Mouse (Mus musculus) MEL (cell line): Measurements from ENCODE around the gene Gmeb2.

Experiments
- CHD2 ChIP-seq: IDR thresholded peaks from 2 replicates; pipeline ENCODE4 v1.6.1; 2011; ENCODE audit warnings: low read length, improper control_type of control experiment
- CTCF ChIP-seq, 3 experiments: IDR thresholded peaks in 2 of 3; conservative IDR thresholded peaks in 1 of 3; 2 replicates each; pipeline ENCODE4 v1.5.1; 2011 to 2012; ENCODE audit warnings: low read length in 3 of 3, low read depth in 2 of 3, mild to moderate bottlenecking in 2 of 3, improper control_type of control experiment in 1 of 3, inconsistent platforms in 1 of 3, mixed read lengths in 1 of 3, moderate library complexity in 1 of 3; ENCODE audit not compliant: control insufficient read depth in 1 of 3, insufficient read depth in 1 of 3, poor library complexity in 1 of 3, severe bottlenecking in 1 of 3
- GABPA ChIP-seq: IDR thresholded peaks from 2 replicates; pipeline ENCODE4 v1.6.1; 2012; ENCODE audit warnings: low read depth, mild to moderate bottlenecking, inconsistent platforms, low read length, improper control_type of control experiment, moderate library complexity
- POLR2A ChIP-seq, 2 experiments: IDR thresholded peaks; 2 replicates each; pipeline ENCODE4 v1.6.1; 2011 to 2012; ENCODE audit warnings: low read length in 2 of 2, mild to moderate bottlenecking in 2 of 2, control low read depth in 1 of 2, improper control_type of control experiment in 1 of 2, low read depth in 1 of 2, moderate library complexity in 1 of 2; ENCODE audit not compliant: control insufficient read depth in 1 of 2, insufficient read depth in 1 of 2, poor library complexity in 1 of 2
- RAD21 ChIP-seq: IDR thresholded peaks from 2 replicates; pipeline ENCODE4 v1.6.1; 2011; ENCODE audit warnings: mild to moderate bottlenecking, low read depth, low read length, improper control_type of control experiment
- SMC3 ChIP-seq: IDR thresholded peaks from 2 replicates; pipeline ENCODE4 v1.6.1; 2011; ENCODE audit warnings: low read depth, low read length, improper control_type of control experiment
- TAL1 ChIP-seq: IDR thresholded peaks from 2 replicates; pipeline ENCODE4 v1.6.1; 2012; ENCODE audit warnings: mild to moderate bottlenecking, inconsistent platforms, low read length, moderate library complexity, mixed read lengths
- TCF12 ChIP-seq: IDR thresholded peaks from 2 replicates; pipeline ENCODE4 v1.6.1; 2014; ENCODE audit warnings: low read depth, mild to moderate bottlenecking, inconsistent platforms, low read length, improper control_type of control experiment, moderate library complexity
- ZC3H11A ChIP-seq: IDR thresholded peaks from 2 replicates; pipeline ENCODE4 v1.6.1; 2012; ENCODE audit warnings: low read depth, mild to moderate bottlenecking, inconsistent platforms, low read length, improper control_type of control experiment
- ZMIZ1 ChIP-seq: IDR thresholded peaks from 2 replicates; pipeline ENCODE4 v1.6.1; 2012; ENCODE audit warnings: low read depth, mild to moderate bottlenecking, inconsistent platforms, low read length, improper control_type of control experiment, moderate library complexity

GRCm38 (mm10) chr2:181212389-181213020 lies 75.3 kb downstream of the Gmeb2 start:
- TF ChIP-seq CTCF (IDR thresholded peaks at IDR 0.05 in 2 of 3, conservative IDR thresholded peaks at IDR 0.05 in 1 of 3; ENCODE audit: control insufficient read depth in 1 of 3, insufficient read depth in 1 of 3, low read depth in 2 of 3, low read length in 3 of 3, poor library complexity in 1 of 3, severe bottlenecking in 1 of 3) (no peak), ZC3H11A (no peak), TCF12 (no peak), ZMIZ1 (no peak), SMC3 (no peak), RAD21 (no peak), GABPA (no peak), TAL1 (no peak), CHD2 (no peak), POLR2A (IDR thresholded peaks at IDR 0.05; ENCODE audit: control insufficient read depth in 1 of 2, insufficient read depth in 1 of 2, low read depth in 1 of 2, low read length in 2 of 2, poor library complexity in 1 of 2) (no peak)
